Mouse (Mus musculus): ENCODE data around the gene Klhdc3. TPM values are rescaled to one million over a fixed set of nuclear protein-coding genes. Genes with fewer than 3 reads are reported as not detected.

Gene Klhdc3
- 26.7 and 26.9 TPM in 2 replicates for total RNA-seq (2017)

DNA sequence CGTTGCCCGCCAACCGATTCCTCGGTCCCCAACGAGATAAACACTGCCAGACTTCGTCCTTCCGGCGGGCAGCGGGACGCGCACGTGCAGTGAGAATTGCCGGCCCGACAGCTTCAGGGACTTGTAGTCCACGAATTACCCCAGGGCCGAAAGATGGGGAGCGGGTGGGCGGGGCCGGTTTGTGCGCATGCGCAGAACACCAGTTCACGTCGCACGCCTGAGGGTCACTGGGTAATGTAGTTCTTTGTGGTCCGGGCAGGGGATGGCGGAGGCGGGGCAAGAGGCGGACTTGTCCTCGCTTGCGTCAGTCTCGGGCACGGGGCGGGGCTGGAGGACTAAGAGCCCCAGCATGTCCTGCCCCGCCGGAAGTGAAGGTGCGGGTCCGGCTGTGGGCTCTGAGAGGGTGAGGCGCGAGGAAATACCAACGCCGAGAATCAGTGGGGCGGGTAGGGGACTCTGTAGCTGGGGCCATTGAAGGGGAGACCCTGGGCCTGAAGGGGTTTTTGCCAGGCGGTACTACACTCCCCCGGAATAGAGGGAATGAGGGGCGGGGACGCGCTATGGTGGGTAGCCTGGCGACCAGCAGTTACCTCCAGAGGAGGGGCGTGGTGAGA lies at the start of gene Klhdc3:
Gene Klhdc3, minus strand, starts transcription at position 155 of the 614 bp plus-strand sequence.
- ATAC-seq (ENCODE audit: extremely low read depth, insufficient number of reproducible peaks, low FRiP score, poor library complexity, severe bottlenecking), result peak; percentile 96

DNA sequence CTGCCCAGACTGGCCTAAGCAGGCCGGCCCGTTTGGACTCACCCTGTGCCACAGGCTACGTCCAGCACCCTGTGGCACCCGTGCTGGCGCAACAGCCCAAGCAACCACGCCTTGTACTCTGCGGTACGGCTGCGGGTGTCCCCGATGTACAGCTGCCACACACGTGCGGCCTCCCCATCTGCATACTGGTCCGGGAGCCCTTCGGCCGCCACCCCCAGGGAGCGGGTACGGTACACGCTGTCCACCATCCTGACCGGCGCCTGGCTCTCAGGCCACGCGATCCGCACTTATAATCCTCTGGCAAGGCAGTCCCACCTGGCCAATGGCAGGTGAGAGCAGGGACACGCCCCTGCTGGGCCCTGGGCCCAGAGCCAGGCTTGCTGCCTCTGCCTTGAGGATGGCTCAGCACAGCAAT lies 48.2 kb upstream of the Klhdc3 start, which contains the start of gene Gnmt:
Gene Gnmt, minus strand, starts transcription at position 265 of the 415 bp plus-strand sequence.
- ATAC-seq (ENCODE audit: extremely low read depth, insufficient number of reproducible peaks, low FRiP score, poor library complexity, severe bottlenecking), result no peak

DNA sequence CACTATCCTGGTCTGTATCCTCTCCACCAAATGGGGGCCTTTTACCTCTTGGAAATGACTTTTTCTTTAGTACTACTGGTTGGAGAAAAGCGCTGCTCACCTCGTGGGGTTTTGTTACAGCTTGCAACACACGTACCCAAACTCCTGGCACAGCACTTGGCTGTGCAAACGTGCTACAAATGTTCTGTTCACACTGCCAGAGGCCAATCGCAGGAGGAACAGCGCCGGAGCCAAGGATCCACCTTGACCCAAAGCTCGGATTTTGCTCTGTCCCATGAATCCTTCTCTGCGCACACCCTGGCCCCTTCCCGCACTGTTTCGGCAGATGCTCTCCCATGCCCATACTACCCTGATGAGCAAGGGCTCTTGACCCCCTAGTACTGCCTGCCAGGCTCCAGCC lies 47.8 kb upstream of the Klhdc3 start:
- ATAC-seq (ENCODE audit: extremely low read depth, insufficient number of reproducible peaks, low FRiP score, poor library complexity, severe bottlenecking), result no peak

DNA sequence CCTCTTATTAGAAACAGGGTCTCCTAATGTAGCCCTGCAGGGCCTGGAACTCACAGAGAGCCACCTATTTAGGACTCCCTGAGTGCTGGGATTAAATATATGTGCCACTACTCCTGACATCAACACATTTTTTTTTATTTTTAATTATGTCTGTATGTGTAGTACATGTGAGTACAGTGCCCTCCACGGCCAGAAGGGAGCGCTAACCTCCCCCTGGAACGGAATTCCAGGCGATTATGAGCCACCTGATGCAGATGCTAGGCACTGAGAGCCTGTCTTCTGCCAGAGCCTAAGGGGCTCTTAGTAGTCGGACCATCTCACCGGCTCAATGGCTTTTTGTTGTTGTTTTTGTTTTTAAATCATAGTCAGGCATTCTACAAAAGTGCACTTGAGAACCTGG lies 47.3 kb upstream of the Klhdc3 start:
- ATAC-seq (ENCODE audit: extremely low read depth, insufficient number of reproducible peaks, low FRiP score, poor library complexity, severe bottlenecking), result no peak

DNA sequence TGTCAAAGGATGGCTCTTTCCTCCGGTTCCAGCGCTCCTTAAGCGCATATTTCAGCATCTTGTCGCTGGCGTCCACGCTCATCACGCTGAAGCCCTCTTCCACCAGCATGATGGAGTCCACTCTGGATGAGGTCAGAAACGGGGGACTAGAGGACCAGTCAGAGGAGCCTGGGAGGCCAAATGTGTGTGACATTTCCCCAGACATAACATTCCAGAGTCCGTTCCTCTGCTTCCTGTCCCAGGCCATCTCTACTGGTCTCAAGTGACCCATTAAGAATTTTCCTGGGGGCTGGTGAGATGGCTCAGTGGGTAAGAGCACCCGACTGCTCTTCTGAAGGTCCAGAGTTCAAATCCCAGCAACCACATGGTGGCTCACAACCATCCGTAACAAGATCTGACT lies 46.6 kb upstream of the Klhdc3 start:
- no peak for ATAC-seq (ENCODE audit: extremely low read depth, insufficient number of reproducible peaks, low FRiP score, poor library complexity, severe bottlenecking)

DNA sequence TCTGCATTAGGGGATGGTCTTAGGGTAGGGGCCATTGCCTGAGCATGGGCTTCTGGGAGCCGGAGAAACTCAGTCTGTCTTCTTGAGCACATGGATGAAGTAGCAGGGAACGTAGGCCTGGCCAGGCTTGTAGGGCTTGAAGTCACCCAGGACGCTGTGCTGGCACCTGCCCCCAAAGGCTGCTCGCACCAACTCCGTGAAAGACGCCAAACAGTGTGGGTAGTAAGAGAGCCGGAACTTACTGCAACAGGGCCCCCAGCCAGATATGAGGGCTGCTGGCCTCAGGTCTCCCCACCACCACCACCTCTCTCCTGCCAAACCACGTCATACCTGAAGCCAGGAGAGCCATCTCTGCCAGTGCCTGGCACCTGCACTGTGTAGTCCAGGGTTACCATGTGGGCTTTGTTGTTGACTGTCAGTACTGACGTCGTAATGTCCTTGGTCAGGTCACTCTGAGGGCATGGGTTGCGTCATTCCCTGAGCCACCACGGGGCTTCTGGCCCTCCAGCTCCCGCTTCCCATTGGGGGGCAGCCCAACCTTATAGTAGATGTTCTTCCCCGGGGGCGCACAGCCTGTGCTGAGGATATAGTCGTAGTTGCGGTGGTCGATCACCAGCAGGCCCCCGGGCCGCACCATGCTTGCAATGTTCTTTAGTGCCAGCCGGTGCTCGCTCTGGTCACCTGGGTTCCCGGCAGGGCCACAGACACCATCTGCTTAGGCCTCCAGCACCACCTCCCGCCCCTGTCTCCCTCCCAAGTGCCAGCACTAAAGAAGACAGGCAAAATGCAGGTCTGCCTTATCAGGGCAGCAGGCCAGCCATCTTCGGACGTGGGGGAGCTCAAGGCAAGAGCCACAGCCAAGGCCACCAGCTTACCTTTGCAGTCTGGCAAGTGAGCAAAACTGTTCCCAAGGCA lies 45.3 kb upstream of the Klhdc3 start:
- no peak for ATAC-seq (ENCODE audit: extremely low read depth, insufficient number of reproducible peaks, low FRiP score, poor library complexity, severe bottlenecking)

DNA sequence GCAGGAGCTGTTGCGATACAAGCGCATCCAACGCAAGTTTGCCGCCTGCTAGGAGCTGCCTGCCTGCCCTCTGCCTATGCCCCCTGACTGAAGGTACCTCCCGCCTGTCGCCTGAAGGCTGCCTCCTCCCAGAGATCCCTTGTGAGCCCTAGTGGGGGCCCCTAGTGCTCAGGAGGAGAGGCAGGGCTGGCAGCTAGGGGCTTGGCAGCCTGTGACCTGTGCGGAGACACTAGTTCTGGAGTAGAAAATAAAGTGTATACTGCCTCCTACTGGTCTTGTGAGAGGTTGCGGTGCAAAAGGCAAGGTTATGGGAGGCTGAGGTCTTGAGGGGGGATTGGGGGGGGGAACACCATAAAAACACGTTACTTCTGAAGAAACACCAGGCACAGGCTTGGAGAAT lies 44.6 kb upstream of the Klhdc3 start:
- ATAC-seq (ENCODE audit: extremely low read depth, insufficient number of reproducible peaks, low FRiP score, poor library complexity, severe bottlenecking), result peak; percentile 35

DNA sequence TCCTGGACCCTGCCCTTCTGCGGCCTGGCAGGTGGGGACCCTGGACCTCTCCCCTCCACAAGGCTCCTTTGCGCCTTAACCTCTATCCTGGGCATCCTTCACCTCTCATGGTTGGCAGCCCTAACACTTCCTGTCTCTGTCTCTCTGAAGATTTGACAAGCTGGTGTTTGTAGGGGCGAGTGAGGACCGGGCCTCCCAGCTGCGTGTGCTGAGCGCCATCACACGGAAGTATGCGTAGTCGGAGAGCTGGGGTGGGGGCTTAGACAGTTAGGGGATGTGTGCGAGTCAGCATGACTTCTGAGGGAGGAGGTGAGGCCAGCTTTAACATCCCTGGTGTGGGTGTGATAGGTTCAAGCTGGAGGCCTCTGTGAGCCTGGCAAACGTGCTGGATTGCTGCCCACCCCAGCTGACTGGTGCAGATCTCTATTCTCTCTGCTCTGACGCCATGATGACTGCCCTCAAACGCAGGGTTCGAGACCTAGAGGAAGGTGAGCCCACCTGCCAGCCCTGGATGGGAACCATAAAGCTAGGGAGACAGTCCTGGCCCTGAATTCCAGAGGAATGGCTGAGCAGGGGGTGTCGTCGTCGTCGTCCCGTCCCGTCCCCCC lies 43.9 kb upstream of the Klhdc3 start:
- ATAC-seq (ENCODE audit: extremely low read depth, insufficient number of reproducible peaks, low FRiP score, poor library complexity, severe bottlenecking), result no peak

DNA sequence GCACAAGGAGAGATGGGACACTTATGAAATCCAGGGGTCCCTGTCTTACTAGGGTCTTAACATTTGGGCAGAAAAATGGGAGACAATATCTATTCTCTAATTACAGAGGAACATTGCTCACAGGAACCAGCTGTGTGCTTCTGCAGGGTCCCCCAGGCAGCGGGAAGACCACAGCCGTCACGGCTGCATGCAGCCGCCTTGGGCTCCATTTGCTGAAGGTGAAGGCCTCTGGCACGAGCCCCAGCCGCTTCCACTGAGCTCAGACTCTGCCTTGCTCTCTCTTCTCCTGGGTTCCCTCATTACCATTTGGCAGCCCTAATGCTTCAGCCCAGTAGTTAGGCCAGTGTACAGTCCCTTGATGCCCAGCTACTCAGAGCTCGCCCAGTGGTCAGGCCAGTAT lies 40.4 kb upstream of the Klhdc3 start:
- no peak for ATAC-seq (ENCODE audit: extremely low read depth, insufficient number of reproducible peaks, low FRiP score, poor library complexity, severe bottlenecking)

DNA sequence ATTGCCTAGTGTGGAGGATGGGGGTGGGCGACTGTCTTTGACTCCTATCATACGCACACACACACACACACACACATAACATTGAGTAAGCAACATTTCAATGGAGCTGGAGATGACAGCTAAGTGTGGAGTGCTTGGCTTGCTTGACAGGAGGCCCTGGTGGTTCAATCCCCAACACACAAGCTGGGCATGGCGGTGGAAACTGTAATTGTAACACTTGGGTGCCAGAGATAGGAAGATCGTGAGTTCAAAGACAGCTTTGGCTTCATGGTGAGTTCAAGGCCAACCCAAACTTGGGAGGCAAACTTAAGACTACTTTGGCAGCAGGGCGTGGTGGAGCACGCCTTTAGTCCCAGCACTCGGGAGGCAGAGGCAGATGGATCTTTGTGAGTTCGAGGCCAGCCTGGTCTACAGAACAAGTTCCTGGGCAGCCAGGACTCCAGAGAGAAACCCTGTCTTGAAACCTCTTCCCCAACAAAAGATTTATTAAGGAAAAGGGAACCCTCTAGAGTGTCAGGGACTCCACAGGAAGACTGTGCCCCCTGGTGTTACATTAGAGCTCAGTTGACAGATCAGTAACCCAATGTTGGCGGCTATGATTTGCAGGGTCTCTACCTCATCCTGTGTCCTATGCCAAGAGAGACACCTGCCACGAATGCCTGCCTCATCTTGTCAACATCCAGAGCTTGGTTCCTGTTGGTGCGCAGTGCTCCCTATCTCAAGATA lies 34.2 kb upstream of the Klhdc3 start:
- no peak for ATAC-seq (ENCODE audit: extremely low read depth, insufficient number of reproducible peaks, low FRiP score, poor library complexity, severe bottlenecking)

DNA sequence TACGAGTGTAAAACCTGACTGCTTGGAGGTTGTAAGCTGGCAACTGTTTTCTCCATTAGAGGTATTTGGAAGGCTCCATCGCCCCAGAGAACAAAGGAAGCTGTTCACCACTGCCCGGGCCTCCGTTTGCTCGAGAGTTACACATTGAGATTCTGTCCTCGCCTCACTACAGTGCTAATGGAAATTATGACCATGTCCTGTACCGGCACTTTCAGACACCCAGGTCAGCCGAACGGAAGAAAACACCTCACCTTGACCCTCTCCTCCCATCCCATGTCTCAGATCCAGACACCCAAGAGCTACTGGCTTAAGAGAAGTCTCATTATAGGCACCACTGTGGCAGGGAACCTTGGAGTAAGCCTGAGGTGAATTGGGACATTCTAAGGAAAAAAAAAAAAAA lies 33.1 kb upstream of the Klhdc3 start:
- no peak for ATAC-seq (ENCODE audit: extremely low read depth, insufficient number of reproducible peaks, low FRiP score, poor library complexity, severe bottlenecking)

DNA sequence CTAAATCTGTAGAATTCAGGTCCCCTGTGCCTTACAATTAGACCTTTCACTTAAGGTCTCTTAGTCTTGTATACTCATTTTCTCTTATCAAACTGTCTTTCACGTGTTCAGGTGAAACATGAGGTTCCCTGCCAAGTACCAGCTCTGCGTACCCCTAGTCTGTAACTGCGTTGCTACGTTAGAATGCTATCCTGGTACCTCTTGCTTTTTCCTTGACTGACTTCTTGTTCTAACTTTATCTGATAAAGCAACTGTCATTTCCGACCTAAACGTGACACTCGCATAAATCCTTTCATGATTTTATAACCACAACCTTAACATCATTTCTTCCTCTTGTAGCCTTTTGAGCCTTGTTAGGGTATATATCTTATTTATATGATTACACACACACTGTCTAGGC lies 31.7 kb upstream of the Klhdc3 start:
- ATAC-seq (ENCODE audit: extremely low read depth, insufficient number of reproducible peaks, low FRiP score, poor library complexity, severe bottlenecking), result no peak

DNA sequence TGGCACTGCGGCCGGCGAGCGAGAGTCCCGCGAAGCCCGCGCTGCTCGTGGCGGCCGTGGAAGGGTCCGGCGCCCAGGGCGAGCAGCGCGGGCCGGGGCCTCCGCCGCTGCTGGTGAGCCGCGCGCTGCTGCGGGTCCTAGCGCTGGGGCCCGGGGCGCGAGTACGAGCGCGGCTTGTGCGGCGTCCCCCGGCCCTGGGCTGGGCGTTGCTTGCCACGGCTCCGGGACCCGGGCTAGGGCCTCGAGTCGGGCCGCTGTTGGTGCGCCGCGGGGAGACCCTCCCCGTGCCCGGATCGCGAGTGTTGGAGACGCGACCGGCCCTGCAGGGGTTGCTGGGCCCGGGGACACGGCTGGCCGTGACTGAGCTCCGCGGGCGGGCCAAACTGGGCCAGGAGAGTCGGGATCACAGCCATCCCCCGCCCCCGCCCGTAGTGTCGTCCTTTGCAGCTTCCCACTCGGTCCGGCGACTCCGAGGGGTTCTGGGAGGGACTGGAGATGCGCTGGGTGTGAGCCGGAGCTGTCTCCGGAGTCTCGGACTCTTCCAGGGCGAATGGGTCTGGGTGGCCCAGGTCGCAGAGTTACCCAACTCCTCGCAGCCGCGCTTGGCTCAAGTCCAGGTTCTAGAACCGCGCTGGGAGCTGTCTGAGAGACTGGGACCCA lies 31.0 kb upstream of the Klhdc3 start:
- ATAC-seq (ENCODE audit: extremely low read depth, insufficient number of reproducible peaks, low FRiP score, poor library complexity, severe bottlenecking), result no peak

DNA sequence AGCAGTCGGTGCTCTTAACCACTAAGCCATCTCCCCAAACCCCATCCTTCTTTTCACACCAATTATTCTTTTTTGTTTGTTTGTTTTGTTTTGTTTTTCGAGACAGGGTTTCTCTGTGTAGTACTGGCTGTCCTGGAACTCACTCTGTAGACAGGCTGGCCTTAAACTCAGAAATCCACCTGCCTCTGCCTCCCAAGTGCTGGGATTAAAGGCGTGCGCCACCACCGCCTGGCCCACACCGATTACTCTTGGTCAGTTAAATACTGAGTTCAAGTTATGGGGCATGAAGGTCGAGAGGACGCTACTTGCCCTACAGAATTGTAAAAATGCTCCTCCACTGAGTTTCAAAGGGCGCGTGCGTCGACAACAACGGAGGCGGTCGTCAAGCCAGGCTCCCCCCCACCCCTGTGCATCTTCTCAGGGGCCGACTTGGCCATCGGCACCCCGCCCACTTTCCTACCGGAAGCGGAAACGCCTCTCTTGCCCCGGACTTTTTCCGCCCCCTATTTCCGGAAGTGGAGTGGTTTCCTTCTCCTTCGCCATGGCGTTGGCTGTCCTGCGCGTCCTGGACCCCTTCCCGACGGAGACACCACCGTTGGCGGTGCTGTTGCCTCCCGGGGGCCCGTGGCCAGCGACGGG lies 30.4 kb upstream of the Klhdc3 start, which contains the start of gene Pex6:
Gene Pex6, plus strand, starts transcription at position 505 of the 639 bp plus-strand sequence.
- ATAC-seq (ENCODE audit: extremely low read depth, insufficient number of reproducible peaks, low FRiP score, poor library complexity, severe bottlenecking), result peak; percentile 96

DNA sequence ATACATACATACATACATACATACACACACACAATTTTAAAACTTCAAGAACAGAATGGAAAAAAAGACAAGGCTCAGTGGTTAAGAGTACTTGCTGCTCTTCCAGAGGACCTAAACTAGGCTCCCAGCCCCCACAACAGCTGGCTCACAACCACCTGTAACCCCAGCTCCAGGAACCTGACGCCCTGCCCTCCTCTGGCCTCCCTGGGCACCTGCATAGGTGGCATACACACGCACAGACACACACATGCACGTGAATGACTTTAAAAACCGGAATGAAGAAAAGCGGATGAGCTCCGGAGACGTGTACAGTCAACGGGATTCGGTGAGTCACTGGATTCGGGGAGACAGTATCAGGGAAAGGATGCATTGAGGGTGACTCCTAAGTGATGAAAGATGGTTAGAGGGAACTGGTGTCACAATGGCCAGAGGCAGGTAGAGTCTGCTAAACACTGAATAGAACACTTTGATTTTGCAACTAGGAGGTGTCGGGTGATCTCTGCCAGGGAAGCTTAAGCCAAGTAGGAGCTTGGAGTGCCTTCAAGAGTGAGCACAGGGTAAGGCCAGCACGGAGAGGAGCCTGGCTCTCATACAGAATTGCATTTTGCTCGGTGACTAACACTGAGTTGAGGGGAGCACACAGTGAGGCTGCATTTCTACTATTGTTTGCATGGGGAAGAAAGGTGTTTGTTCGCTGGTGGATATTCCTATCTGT lies 25.8 kb upstream of the Klhdc3 start:
- no peak for ATAC-seq (ENCODE audit: extremely low read depth, insufficient number of reproducible peaks, low FRiP score, poor library complexity, severe bottlenecking)

DNA sequence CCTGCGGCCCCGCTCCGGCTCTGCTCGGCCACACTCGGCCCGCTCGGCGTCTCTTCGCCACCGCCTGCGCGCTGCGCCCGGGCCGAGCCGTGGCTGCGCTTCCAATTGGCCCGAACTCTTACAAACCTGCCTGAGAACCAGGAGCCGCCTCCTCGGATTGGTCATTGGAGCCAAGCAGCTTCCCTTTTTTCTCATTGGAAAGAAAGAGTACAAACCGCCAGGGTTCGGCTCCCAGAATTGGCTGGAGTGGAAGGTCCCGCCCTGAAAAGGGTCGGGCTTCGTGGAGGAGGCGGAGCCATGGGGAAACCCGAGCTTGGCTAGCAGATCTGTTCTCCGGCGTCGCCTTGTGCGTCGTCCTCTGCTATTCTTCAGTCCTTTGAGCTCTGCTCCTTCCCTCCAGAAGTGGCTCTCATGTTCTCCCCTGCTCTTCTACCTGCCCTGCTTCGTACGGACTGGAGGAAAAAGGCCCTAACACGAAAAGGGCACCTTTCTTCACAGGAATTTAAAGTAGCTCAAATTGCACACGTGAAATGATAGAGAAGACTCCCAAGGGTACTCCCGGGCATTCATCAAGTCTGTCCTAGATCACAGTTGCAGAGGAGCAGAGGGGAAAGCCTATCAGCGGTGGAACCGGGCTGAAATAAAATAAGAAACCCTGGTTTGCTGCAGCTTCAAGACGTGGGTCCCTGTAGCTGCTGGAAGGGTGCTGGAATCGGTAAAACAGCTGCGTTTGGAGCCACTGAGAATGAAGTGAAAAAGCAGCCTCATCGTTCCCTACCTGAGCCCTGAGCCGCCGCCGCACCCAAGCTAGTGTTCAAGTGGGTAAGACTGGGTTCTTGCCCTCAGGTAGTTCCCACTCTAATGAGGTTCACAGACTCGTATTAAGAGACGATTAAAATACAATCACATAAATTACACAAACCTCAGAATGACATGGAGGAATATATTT lies 24.4 kb upstream of the Klhdc3 start, which contains the start of gene Ppp2r5d:
Gene Ppp2r5d, minus strand, starts transcription at position 225 of the 949 bp plus-strand sequence.
- ATAC-seq (ENCODE audit: extremely low read depth, insufficient number of reproducible peaks, low FRiP score, poor library complexity, severe bottlenecking), result peak; percentile 98
